Mouse (Mus musculus) ovary, adult 2 months (tissue): Measurements from ENCODE around the gene Cdh20. TPM values are rescaled to one million over a fixed set of nuclear protein-coding genes. Genes with fewer than 3 reads are reported as not detected.

Experiments
- polyA plus RNA-seq: library from polyadenylated mRNA; depleted of rRNA; stranded (reverse); fragments of >200 nt; gene quantifications from 2 replicates; pipeline ENCODE4 v1.2.3, GENCODE M21; 2012; rRNA removed

The Cdh20 gene
- polyA plus RNA-seq: 0.06 and 0.47 TPM in 2 replicates

GRCm38 (mm10) chr1:104768371-104769249, at the start of gene Cdh20:
TSS of gene Cdh20 (plus strand) at chr1:104768529.

